Mouse (Mus musculus) megakaryocyte, embryonic 14.5 days (primary cell): ENCODE data around the gene Adam12.

Experiments used
- FLI1 ChIP-seq: IDR thresholded peaks from 2 replicates; pipeline ENCODE4 v1.6.1; 2012; ENCODE audit warnings: low read length, inconsistent platforms, mixed read lengths
- GATA1 ChIP-seq: IDR thresholded peaks from 3 replicates; pipeline ENCODE4 v1.6.1; 2012; ENCODE audit warnings: mixed read lengths, low read length, inconsistent platforms, borderline replicate concordance

- TF ChIP-seq FLI1 (no peak), GATA1 (no peak)
These were observed 141.7 kb downstream of the Adam12 start for GRCm38 (mm10) chr7:134090256-134090655.
